Mouse (Mus musculus) gastrocnemius, adult 2 months (tissue): Measurements from ENCODE around the gene Rnf222. TPM values are rescaled to one million over a fixed set of nuclear protein-coding genes. Genes with fewer than 3 reads are reported as not detected.
A peak's percentile ranks its signal among the peaks of the same experiment; 100 is the strongest.

ENCODE experiments used
- DNase-seq: peaks from one replicate; pipeline ENCODE4 v3.0.0; 2022
- H3K27ac ChIP-seq: fragments of 200-600 bp; 2 replicates; pipeline ENCODE4 v1.8.1; 2022; ENCODE audit warnings: mild to moderate bottlenecking
- H3K4me3 ChIP-seq: fragments of 200-600 bp; 2 replicates; pipeline ENCODE4 v1.8.1; 2022; ENCODE audit warnings: mild to moderate bottlenecking, moderate library complexity
- CTCF ChIP-seq: fragments of 200-600 bp; IDR thresholded peaks from 2 replicates; pipeline ENCODE4 v1.8.1; 2022; ENCODE audit warnings: antibody characterized with exemption, mild to moderate bottlenecking, moderate library complexity
- intact Hi-C: fragments of 180-260 bp; cut with DNase I; formaldehyde crosslinking; loops from one replicate; pipeline ENCODE4 v1.15.1; 2025
- total RNA-seq, 2 experiments: library from RNA; stranded (reverse); gene quantifications; 2 replicates each; pipeline ENCODE4 v1.2.3; 2021

The Rnf222 gene
- total RNA-seq, 2 experiments from 2014 or later, result not detected

DNA sequence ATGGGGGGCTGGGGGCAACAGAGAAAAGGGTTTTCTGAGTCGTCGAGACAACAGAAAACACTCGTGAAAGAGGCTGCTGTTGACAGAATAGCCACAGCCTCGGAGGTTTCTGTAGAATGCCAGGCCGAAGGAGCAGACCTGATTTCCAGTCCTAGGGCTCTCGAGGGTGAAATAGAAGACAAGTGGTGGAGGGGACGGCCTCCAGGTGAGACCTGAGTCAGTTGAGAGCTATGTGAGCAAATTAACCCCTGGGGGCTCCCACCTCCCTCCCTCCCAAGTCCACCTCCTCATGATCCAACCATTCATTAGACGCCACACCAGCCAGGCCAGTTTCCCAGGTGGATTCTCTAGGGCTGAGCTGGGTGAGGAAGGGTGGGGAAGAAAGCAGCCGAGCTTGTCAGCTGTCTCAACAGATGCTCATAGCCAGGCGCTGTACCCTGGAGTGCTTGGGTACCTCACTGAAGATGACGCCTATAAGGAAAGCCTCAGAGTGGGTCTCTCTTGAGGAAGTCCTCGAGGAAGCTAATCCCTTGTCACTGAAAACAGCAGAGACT is 5.6 kb downstream of the Rnf222 start:
- no peak for DNase-seq
- TF ChIP-seq CTCF, result no peak
- intact Hi-C loops, result no loop called here
- Histone ChIP-seq H3K4me3 (no peak overlapping the region), H3K27ac (no peak overlapping the region)

DNA sequence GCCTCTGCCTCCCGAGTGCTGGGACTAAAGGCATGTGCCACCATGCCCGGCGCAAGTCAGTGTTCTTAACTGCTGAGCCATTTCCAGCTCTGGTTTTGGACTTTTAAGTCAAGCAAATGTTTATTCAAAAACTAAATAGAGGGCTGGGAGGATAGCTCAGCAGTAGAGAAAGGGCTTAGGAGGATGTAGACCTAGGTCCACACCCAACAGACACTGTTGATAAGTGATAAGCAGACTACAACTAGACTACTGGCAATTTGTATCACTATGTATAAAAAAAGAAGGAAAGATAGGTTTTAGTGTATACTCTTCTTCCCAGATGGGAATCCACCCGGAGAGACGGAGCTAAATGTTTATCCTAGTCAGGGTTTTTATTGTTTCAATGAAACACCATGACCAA is 7.9 kb downstream of the Rnf222 start:
- intact Hi-C loops, result no loop called here
- DNase-seq, result no peak
- Histone ChIP-seq H3K4me3 (no peak overlapping the region), H3K27ac (no peak overlapping the region)
- TF ChIP-seq CTCF, result no peak

DNA sequence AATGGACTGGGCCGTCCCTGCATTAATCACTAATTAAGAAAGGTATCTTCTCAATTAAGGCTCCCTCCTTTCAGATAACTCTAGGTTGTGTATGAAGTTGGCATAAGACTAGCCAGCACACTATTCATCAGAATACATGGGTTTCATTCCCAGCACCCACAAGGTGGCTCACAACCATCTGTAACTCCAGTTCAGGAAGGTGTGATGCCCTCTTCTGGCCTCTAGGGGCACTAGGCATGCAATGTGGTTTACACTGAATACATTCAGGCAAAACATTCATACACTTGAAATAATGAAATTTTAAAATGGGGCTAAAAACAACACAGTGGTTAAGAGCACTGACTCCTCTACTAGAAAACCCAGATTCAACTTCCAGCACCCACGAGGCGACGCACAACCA is 8.8 kb downstream of the Rnf222 start:
- no peak overlapping the region for H3K27ac ChIP-seq
- peak; percentile 37 for DNase-seq
- intact Hi-C loops, result no loop called here
- TF ChIP-seq CTCF, result peak; percentile 80
- H3K4me3 ChIP-seq, result no peak overlapping the region

DNA sequence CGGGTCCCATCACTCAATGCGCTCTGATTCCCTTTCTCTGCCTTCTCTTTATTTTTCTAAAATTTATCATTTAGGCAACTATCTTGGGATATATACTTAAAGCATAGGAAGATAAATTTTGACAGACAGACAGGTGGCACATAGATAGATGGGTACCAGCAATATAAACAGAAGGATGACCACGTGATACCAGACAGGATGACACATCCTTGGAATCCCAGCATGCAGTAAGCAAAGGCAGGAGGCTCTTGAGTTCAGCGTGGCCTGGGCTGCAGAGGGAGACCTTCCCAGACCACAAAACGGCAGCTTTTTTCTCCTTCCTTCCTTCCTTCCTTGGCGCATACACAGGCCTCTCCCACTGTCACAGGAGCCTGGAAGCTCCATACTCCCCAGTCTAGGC is 9.5 kb downstream of the Rnf222 start:
- Histone ChIP-seq H3K27ac (no peak overlapping the region), H3K4me3 (no peak overlapping the region)
- DNase-seq, result no peak
- no peak for TF ChIP-seq CTCF
- intact Hi-C loops, result no loop called here

DNA sequence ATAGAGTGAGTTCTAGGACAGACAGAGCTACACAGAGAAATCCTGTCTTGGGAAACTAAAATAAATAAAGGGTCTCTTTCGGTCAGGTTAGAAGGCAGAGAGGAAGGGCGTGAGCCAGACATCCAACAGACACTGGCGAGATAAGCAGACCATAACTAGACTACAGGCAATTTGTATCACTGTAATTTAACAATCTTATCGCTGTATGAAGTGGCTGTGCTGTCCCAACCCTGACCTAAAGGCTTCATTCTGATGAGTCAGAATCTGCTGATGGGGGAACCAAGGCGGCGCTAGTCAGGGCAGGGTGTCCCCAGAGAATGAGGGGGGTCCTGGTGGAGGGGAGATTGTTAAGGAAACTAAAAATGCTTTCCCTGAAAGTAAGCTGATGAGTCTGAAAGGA is 10.4 kb downstream of the Rnf222 start:
- no peak for DNase-seq
- TF ChIP-seq CTCF, result no peak
- intact Hi-C loops, result no loop called here
- Histone ChIP-seq H3K27ac (no peak overlapping the region), H3K4me3 (no peak overlapping the region)

DNA sequence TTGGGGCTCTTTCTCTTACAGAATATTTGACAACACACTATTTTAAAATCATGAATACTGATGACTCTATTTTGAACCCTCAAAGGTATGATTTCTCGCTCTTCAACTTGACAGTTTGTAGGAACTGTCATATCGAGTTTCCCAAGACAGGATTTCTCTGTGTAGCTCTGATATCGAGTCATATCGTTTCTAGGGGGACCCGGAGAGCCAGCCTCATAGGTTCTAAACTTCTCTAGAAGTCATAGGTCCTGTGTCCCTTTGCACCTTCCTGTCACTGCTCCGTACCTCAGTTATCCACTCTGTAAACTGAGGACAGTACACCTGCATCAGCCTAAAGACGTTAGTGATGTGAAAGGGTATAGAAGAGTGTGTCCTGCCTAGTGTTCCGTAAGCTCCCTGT is 11.5 kb downstream of the Rnf222 start:
- DNase-seq, result no peak
- Histone ChIP-seq H3K4me3 (no peak overlapping the region), H3K27ac (no peak overlapping the region)
- no peak for TF ChIP-seq CTCF
- intact Hi-C loops, result loop anchor here (5.0 kb wide), 1 partner anchor 137 kb away; no protein-coding TSS in a partner anchor

DNA sequence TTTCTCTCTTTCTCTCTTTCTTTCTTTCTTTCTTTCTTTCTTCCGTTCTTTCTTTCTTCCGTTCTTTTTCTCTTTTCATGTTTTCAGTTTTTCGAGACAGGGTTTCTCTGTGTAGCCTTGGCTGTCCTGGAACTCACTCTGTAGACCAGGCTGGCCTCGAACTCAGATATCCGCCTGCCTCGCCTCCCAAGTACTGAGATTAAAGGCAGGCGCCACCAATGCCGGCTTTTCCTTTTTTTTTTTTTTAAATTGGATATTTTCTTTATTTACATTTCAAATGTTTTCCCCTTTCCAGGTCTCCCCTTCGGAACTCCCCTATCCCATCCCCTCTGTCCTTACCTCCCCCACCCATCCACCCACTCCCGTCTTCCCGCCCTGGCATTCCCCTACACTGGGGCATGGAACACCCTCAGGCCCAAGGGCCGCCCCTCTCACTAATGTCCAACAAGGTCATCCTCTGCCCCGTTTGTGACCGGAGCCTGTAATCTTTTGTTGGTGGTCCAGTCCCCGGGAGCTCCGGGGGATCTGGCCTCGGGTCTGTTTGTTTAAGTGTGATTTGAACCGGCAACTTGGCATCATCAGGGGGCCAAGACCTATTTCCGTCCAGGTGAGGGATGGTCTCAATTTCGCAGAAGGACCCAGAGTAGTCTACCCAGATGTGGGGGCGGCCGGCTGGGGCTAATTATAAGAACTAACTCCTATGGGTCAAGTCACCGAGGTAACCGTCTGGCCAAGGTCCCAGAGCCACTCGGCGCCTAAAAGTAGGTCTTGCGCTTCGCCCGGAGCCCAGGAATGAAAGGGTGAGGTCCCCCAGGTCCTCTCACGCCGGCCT is 12.4 kb downstream of the Rnf222 start:
- TF ChIP-seq CTCF, result no peak
- intact Hi-C loops, result loop anchor here (5.0 kb wide), 1 partner anchor 137 kb away; no protein-coding TSS in a partner anchor
- H3K4me3 ChIP-seq, result peak overlapping the region; percentile 80
- DNase-seq, result no peak
- peak overlapping the region; percentile 93 for H3K27ac ChIP-seq

DNA sequence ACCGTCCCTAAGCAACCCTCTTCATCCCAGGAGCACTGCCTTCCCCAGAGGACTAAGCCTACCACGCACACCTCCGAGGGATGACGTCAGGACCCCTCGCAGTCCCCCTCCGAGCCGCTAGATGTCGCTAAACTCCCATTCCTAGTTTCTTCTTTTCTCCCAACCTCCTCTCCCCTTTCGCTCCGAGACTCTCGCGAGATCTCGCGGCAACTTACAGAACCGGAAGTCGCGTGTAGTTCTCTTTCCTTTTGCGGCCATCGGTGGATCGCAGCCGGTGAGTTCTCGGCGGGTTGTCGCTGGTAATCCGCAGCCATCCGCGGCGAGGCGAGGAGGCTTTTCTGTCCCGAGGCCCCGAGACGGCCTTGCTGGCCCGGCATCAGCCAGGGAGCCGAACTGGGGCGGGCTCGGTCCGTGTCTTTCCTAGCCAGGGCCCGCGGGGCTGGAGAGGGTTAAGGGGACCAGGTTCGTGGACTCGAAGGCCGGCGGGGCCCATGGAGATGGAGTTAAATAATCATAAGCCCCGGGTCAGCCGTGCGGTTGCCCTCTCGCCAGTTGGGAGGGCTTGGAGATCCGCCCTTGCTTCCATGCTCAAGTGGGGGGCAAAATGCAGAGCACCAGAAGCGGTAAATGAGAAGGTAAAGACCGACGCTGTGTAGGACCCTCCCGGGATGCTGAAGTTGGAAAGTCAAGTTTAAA is 13.1 kb downstream of the Rnf222 start, which contains the start of gene Rpl26:
Rpl26 (plus strand) TSS at position 233 of the 696 bp plus-strand sequence.
- no peak; the same call in 1 of the 2 replicates for TF ChIP-seq CTCF
- Histone ChIP-seq H3K27ac (peak within 1 kb of the TSS; percentile 93), H3K4me3 (peak within 1 kb of the TSS; percentile 80)
- peak; percentile 98 for DNase-seq
- intact Hi-C loops, result loop anchor here (5.0 kb wide), 1 partner anchor 136 kb away; no protein-coding TSS in a partner anchor

DNA sequence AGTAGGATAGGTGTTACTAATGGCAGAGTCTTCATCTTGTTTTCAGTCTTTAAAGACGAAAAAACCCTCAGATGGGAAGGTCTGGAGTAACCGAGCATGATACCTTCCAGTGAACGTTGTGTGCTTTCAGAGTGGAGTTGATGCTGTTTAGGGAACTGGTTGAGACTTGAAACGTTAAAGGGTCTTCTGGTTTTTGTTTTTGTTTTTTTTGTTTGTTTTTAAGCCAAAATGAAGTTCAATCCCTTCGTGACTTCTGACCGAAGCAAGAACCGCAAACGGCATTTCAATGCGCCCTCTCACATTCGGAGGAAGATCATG is 13.7 kb downstream of the Rnf222 start:
- peak overlapping the region; percentile 93 for H3K27ac ChIP-seq
- DNase-seq, result no peak
- no peak for TF ChIP-seq CTCF
- intact Hi-C loops, result loop anchor here (5.0 kb wide), 1 partner anchor 135 kb away; no protein-coding TSS in a partner anchor
- H3K4me3 ChIP-seq, result peak overlapping the region; percentile 80

DNA sequence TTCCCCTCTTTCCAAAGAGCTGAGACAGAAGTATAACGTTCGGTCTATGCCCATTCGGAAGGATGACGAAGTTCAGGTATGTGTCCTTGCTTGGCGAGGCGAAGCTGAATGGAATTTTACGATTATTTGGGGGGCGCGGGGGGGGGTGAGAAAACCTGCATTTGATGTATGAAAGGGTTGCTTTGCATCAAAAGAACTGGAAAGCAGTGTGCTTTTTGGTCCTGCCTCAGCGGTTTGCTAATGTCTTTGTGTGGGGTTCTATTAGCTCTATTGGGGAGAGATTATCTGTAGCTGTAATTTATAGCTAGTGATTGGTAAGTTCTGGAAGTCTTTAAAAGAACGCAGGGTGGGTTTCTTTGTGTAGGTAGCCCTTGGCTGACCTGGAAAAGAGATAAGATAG is 14.0 kb downstream of the Rnf222 start:
- intact Hi-C loops, result loop anchor here (5.0 kb wide), 1 partner anchor 135 kb away; no protein-coding TSS in a partner anchor
- TF ChIP-seq CTCF, result no peak
- peak overlapping the region; percentile 80 for H3K4me3 ChIP-seq

DNA sequence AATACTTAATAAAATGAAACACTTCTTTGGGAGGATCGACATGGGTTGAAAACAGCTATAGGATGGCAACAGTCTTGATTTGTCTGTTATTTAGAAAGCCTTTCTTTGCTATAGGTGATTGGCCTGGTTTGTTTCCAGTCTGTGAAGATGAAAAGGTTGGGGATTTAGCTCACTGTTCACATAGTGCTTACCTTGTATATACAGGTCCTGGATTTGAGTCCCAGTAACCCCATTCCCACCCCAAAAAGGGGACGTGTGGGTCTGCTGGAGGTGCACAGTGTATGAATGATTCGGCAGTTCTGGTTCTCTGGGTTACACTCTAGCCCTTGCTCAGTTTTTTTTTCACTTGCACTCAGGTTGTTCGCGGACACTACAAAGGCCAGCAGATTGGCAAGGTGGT is 14.5 kb downstream of the Rnf222 start:
- peak overlapping the region; percentile 93; the same call in 1 of the 2 replicates for H3K27ac ChIP-seq
- no peak for TF ChIP-seq CTCF
- H3K4me3 ChIP-seq, result peak overlapping the region; percentile 80
- intact Hi-C loops, result loop anchor here (5.0 kb wide), 1 partner anchor 134 kb away; no protein-coding TSS in a partner anchor
- no peak for DNase-seq

More for the DNA sequence above, 14.0 kb downstream of the Rnf222 start:
- peak overlapping the region; percentile 93 for H3K27ac ChIP-seq
- DNase-seq, result no peak

DNA sequence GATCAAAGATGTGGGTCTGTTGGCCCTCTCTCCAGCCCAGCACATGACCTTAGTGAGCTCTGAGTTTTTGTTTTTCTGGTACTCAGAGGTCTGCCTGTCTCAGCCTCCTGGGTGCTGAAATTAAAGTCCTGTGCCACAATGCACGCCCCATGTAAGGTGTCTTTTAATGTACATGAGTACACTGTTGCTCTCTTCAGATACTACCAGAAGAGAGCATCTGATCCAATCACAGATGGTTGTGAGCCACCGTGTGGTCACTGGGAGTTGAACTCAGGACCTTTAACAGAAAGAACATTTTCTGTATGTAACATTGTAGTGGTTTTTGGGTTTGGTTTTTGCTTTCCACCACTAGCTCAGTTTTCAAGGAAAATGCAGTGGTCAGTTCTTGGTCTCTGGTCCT is 15.4 kb downstream of the Rnf222 start:
- TF ChIP-seq CTCF, result no peak
- Histone ChIP-seq H3K27ac (no peak overlapping the region), H3K4me3 (no peak overlapping the region)
- DNase-seq, result no peak
- intact Hi-C loops, result loop anchor here (2.0 to 5.0 kb wide), 2 partner anchors 79 to 134 kb away; no protein-coding TSS in a partner anchor
